Mouse (Mus musculus): ENCODE results near the gene Cyp8b1. TPM values are rescaled to one million over a fixed set of nuclear protein-coding genes. Genes with fewer than 3 reads are reported as not detected.

Gene Cyp8b1
- polyA plus RNA-seq, 1 experiment from 2014 or later = not detected

- no peaks in the 10 kb centered on the region for H3K9me3 ChIP-seq (replicated peaks; ENCODE audit: control insufficient read depth, low read length, poor library complexity, severe bottlenecking)
- no peak overlapping the region for H3K27ac ChIP-seq (ENCODE audit: low read length)
- no peak overlapping the region for H3K4me3 ChIP-seq (ENCODE audit: low read depth, low read length)
- no peak overlapping the region for H3K9ac ChIP-seq (ENCODE audit: low read depth, low read length)
- no peaks in the 10 kb centered on the region for H3K4me1 ChIP-seq (ENCODE audit: control insufficient read depth, insufficient read depth, low read length)
- ATAC-seq = no peak
- no peak overlapping the region for H3K4me2 ChIP-seq (ENCODE audit: low read length)
- H3K27me3 ChIP-seq (ENCODE audit: control insufficient read depth, insufficient read depth, low read depth, low read length) = no peaks in the 10 kb centered on the region
- WGBS = 89% methylated on average over 9 of the region's 9 CpGs
- no peaks in the 10 kb centered on the region for H3K36me3 ChIP-seq (ENCODE audit: control insufficient read depth, insufficient read depth, low read length)
Measured at GRCm38 (mm10) chr9:121924901-121925560, 8.9 kb upstream of the Cyp8b1 start.

DNA sequence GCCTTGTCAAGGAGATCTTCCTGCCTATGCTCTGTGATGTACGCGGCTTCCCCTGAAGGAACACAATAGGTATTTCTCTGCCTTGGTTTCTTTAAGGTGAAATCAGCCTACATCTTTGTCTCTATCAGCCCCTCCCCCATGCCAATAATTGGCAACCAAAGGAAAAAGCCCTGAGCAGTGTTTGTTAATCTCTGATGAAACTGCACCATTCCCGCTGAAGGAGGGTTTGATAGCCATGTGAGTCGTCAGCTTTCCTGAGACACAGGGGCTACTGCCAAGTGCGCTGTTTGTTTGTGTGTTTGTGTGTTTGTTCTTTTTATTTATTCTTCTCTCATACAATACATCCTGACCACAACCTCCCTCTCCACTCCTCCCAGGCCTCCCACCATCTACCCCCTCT, 7.8 kb upstream of the Cyp8b1 start:
- Histone ChIP-seq H3K36me3 (ENCODE audit: control insufficient read depth, insufficient read depth, low read length) (no peaks in the 10 kb centered on the region), H3K27ac (ENCODE audit: low read length) (no peak overlapping the region), H3K4me1 (ENCODE audit: control insufficient read depth, insufficient read depth, low read length) (no peaks in the 10 kb centered on the region), H3K9ac (ENCODE audit: low read depth, low read length) (no peak overlapping the region), H3K4me3 (ENCODE audit: low read depth, low read length) (no peak overlapping the region), H3K9me3 (replicated peaks; ENCODE audit: control insufficient read depth, low read length, poor library complexity, severe bottlenecking) (no peaks in the 10 kb centered on the region), H3K4me2 (ENCODE audit: low read length) (no peak overlapping the region), H3K27me3 (ENCODE audit: control insufficient read depth, insufficient read depth, low read depth, low read length) (no peaks in the 10 kb centered on the region)
- WGBS = 70% methylated on average over 5 of the region's 5 CpGs
- ATAC-seq = no peak

DNA sequence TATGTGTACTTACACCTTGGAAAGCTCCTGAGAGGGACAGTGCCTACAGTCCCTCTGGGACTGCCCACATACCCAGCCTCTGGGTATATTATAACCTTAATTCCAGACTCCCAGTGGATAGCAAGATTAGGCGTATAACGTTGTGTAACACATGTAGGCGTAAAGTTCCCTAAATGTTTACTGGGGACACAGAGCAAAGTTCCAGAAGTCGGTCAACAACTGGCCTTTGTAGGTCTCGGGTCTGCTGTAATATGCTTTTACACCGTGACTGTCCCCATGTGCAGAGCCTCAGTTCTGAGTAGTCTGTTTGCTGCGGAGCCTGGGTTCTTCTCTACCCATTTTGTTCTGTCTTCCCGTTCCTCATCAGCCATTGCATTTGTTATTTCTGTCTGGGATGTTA, 7.3 kb upstream of the Cyp8b1 start:
- no peak overlapping the region for H3K27ac ChIP-seq (ENCODE audit: low read length)
- no peaks in the 10 kb centered on the region for H3K9me3 ChIP-seq (replicated peaks; ENCODE audit: control insufficient read depth, low read length, poor library complexity, severe bottlenecking)
- no peak overlapping the region for H3K4me2 ChIP-seq (ENCODE audit: low read length)
- H3K36me3 ChIP-seq (ENCODE audit: control insufficient read depth, insufficient read depth, low read length) = no peaks in the 10 kb centered on the region
- ATAC-seq = no peak
- H3K27me3 ChIP-seq (ENCODE audit: control insufficient read depth, insufficient read depth, low read depth, low read length) = no peaks in the 10 kb centered on the region
- 91% methylated on average over 8 of the region's 8 CpGs for WGBS
- no peak overlapping the region for H3K4me3 ChIP-seq (ENCODE audit: low read depth, low read length)
- no peak overlapping the region for H3K9ac ChIP-seq (ENCODE audit: low read depth, low read length)
- H3K4me1 ChIP-seq (ENCODE audit: control insufficient read depth, insufficient read depth, low read length) = no peaks in the 10 kb centered on the region

DNA sequence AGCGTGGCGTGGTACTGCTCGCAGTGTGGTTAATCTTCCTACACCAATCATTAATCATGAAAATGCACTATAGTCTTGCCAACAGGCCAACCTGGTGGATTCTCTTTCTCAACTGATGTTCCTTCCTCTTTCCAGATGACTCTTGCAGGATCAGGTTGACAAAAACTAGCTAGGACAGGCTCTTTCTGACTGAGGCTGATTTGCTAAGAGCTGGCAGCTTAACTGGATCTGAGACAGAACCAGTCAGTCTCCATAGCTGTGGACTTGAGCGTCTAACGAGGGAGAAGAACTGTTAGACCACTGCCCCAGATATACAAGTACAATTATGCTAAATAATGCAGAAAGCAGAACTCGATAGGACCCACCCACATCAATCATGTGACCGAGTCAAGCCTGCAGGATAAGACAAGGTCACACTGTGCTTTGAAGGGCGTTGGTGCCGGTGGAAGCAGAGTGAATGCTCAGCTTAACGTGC, 3.0 kb upstream of the Cyp8b1 start:
- H3K27me3 ChIP-seq (ENCODE audit: control insufficient read depth, insufficient read depth, low read depth, low read length) = no peaks in the 10 kb centered on the region
- no peak overlapping the region for H3K9ac ChIP-seq (ENCODE audit: low read depth, low read length)
- H3K9me3 ChIP-seq (replicated peaks; ENCODE audit: control insufficient read depth, low read length, poor library complexity, severe bottlenecking) = no peaks in the 10 kb centered on the region
- ATAC-seq = no peak
- no peak overlapping the region for H3K4me3 ChIP-seq (ENCODE audit: low read depth, low read length)
- WGBS = 80% methylated on average over 10 of the region's 10 CpGs
- H3K4me2 ChIP-seq (ENCODE audit: low read length) = no peak overlapping the region
- no peaks in the 10 kb centered on the region for H3K4me1 ChIP-seq (ENCODE audit: control insufficient read depth, insufficient read depth, low read length)
- H3K27ac ChIP-seq (ENCODE audit: low read length) = no peak overlapping the region
- no peaks in the 10 kb centered on the region for H3K36me3 ChIP-seq (ENCODE audit: control insufficient read depth, insufficient read depth, low read length)

- Histone ChIP-seq H3K9ac (ENCODE audit: low read depth, low read length) (no peak overlapping the region), H3K4me2 (ENCODE audit: low read length) (no peak overlapping the region), H3K36me3 (ENCODE audit: control insufficient read depth, insufficient read depth, low read length) (no peaks in the 10 kb centered on the region), H3K27ac (ENCODE audit: low read length) (no peak overlapping the region), H3K27me3 (ENCODE audit: control insufficient read depth, insufficient read depth, low read depth, low read length) (no peaks in the 10 kb centered on the region), H3K9me3 (replicated peaks; ENCODE audit: control insufficient read depth, low read length, poor library complexity, severe bottlenecking) (no peaks in the 10 kb centered on the region), H3K4me3 (ENCODE audit: low read depth, low read length) (no peak overlapping the region), H3K4me1 (ENCODE audit: control insufficient read depth, insufficient read depth, low read length) (no peaks in the 10 kb centered on the region)
- 92% methylated on average over 10 of the region's 10 CpGs for WGBS
- ATAC-seq = no peak
Measured at GRCm38 (mm10) chr9:121915056-121915455, 1.0 kb downstream of the Cyp8b1 start.

DNA sequence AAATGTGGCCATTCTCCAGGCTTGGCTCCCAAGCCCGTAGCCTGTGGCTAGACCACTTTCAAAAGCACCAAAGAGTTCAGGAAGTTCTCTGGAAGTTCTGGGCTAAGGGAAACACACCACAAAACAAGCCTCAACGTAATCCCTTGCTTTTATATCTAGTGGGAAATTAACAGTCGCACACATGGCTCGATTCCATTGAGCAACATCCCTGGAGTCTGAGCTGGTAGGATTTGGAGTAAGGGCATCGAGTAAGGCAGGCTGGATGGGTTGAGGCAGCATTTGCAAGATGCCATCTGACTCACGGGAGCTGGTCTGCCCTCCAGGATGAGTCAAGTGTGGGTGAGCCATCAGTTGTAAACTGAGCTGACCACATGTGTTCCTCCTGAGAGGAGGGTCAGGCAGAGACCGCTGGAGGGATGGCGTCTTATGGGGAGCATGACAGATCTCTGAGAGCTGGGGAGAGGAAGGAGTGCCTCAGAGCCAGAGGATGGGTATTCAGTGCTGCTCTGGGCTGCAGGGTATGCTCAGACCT, 1.8 kb downstream of the Cyp8b1 start:
- H3K36me3 ChIP-seq (ENCODE audit: control insufficient read depth, insufficient read depth, low read length) = no peaks in the 10 kb centered on the region
- H3K27ac ChIP-seq (ENCODE audit: low read length) = no peak overlapping the region
- no peak overlapping the region for H3K4me3 ChIP-seq (ENCODE audit: low read depth, low read length)
- WGBS = 86% methylated on average over 8 of the region's 8 CpGs
- no peak overlapping the region for H3K4me2 ChIP-seq (ENCODE audit: low read length)
- no peak for ATAC-seq
- H3K9me3 ChIP-seq (replicated peaks; ENCODE audit: control insufficient read depth, low read length, poor library complexity, severe bottlenecking) = no peaks in the 10 kb centered on the region
- no peaks in the 10 kb centered on the region for H3K27me3 ChIP-seq (ENCODE audit: control insufficient read depth, insufficient read depth, low read depth, low read length)
- H3K9ac ChIP-seq (ENCODE audit: low read depth, low read length) = no peak overlapping the region
- H3K4me1 ChIP-seq (ENCODE audit: control insufficient read depth, insufficient read depth, low read length) = no peaks in the 10 kb centered on the region

DNA sequence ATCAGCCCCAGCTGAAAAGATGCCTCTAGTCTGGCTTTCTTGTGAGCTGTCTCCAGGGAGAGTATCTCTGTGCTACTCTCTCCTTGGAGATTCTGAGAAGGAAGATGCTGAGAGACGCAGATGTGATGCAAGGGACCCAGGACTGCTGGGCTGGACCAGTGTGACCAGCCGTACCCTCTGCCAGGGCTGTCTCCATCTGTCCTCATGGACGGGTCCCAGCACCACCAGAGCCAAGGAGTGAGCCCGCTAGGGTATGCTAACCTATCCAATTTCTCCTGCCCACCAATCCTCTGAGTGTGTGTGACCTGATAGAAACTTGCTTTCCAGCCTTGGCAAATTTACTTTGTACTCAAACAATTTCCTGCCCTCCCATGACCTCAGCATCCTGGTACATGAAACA, 3.3 kb downstream of the Cyp8b1 start:
- no peaks in the 10 kb centered on the region for H3K9me3 ChIP-seq (replicated peaks; ENCODE audit: control insufficient read depth, low read length, poor library complexity, severe bottlenecking)
- no peak overlapping the region for H3K27ac ChIP-seq (ENCODE audit: low read length)
- H3K36me3 ChIP-seq (ENCODE audit: control insufficient read depth, insufficient read depth, low read length) = no peaks in the 10 kb centered on the region
- no peak overlapping the region for H3K4me2 ChIP-seq (ENCODE audit: low read length)
- H3K4me3 ChIP-seq (ENCODE audit: low read depth, low read length) = no peak overlapping the region
- H3K27me3 ChIP-seq (ENCODE audit: control insufficient read depth, insufficient read depth, low read depth, low read length) = no peaks in the 10 kb centered on the region
- no peak overlapping the region for H3K9ac ChIP-seq (ENCODE audit: low read depth, low read length)
- H3K4me1 ChIP-seq (ENCODE audit: control insufficient read depth, insufficient read depth, low read length) = no peaks in the 10 kb centered on the region
- 84% methylated on average over 4 of the region's 4 CpGs for WGBS
- ATAC-seq = no peak

DNA sequence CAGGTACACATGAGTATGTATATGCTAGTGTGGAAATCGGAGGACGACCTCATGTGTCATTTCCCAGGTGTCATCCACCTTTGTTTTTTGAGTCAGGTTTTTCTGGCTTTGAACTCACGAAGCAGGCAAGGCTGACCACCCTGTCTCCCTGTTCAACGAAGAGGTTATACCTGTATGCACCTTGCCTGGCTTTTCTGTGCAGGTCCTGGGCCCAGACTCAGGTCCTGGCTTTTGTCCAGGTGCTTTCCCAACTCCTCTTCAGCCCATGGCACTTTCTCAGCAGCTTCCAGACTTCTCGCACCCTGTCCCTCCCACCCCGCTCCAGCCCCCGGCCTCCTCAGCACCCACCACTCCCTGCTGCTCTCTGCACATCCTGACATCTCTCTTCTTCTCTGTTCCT, 4.9 kb downstream of the Cyp8b1 start:
- WGBS = 91% methylated on average over 7 of the region's 7 CpGs

DNA sequence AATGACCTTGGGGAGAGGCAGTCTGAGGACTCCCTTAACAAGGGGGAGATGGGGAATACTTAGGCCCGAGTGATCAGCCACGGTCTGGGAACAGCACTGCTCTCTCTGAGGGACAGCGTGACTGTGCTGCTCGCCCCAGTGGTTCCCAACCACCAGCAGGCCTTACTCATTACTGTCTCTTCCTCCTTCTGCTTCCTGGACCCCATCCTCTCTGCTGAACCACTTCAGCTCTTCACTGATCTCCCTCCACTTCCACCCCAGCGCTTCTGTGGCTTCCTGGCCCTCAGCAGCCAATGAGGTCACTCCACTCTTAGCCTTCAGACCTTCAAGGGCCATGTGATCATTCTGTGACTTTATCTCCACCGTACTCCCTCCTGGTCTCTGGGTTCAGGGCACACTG, 6.5 kb downstream of the Cyp8b1 start:
- no peak overlapping the region for H3K4me2 ChIP-seq (ENCODE audit: low read length)
- 86% methylated on average over 6 of the region's 6 CpGs for WGBS

More for the DNA sequence above, 4.9 kb downstream of the Cyp8b1 start:
- no peaks in the 10 kb centered on the region for H3K9me3 ChIP-seq (replicated peaks; ENCODE audit: control insufficient read depth, low read length, poor library complexity, severe bottlenecking)
- H3K27me3 ChIP-seq (ENCODE audit: control insufficient read depth, insufficient read depth, low read depth, low read length) = no peaks in the 10 kb centered on the region
- H3K4me1 ChIP-seq (ENCODE audit: control insufficient read depth, insufficient read depth, low read length) = no peaks in the 10 kb centered on the region
- H3K36me3 ChIP-seq (ENCODE audit: control insufficient read depth, insufficient read depth, low read length) = no peaks in the 10 kb centered on the region
- ATAC-seq = no peak
- no peak overlapping the region for H3K9ac ChIP-seq (ENCODE audit: low read depth, low read length)
- no peak overlapping the region for H3K4me3 ChIP-seq (ENCODE audit: low read depth, low read length)
- H3K4me2 ChIP-seq (ENCODE audit: low read length) = no peak overlapping the region
- no peak overlapping the region for H3K27ac ChIP-seq (ENCODE audit: low read length)

More for the DNA sequence above, 6.5 kb downstream of the Cyp8b1 start:
- Histone ChIP-seq H3K9me3 (replicated peaks; ENCODE audit: control insufficient read depth, low read length, poor library complexity, severe bottlenecking) (no peaks in the 10 kb centered on the region), H3K27me3 (ENCODE audit: control insufficient read depth, insufficient read depth, low read depth, low read length) (no peaks in the 10 kb centered on the region), H3K4me3 (ENCODE audit: low read depth, low read length) (no peak overlapping the region), H3K4me1 (ENCODE audit: control insufficient read depth, insufficient read depth, low read length) (no peaks in the 10 kb centered on the region), H3K27ac (ENCODE audit: low read length) (no peak overlapping the region), H3K36me3 (ENCODE audit: control insufficient read depth, insufficient read depth, low read length) (no peaks in the 10 kb centered on the region), H3K9ac (ENCODE audit: low read depth, low read length) (no peak overlapping the region)
- ATAC-seq = no peak

Measured in midbrain, embryonic 16.5 days (tissue).